8 mouse cellular contexts compared by ENCODE assay signal in the genomic region with DNA sequence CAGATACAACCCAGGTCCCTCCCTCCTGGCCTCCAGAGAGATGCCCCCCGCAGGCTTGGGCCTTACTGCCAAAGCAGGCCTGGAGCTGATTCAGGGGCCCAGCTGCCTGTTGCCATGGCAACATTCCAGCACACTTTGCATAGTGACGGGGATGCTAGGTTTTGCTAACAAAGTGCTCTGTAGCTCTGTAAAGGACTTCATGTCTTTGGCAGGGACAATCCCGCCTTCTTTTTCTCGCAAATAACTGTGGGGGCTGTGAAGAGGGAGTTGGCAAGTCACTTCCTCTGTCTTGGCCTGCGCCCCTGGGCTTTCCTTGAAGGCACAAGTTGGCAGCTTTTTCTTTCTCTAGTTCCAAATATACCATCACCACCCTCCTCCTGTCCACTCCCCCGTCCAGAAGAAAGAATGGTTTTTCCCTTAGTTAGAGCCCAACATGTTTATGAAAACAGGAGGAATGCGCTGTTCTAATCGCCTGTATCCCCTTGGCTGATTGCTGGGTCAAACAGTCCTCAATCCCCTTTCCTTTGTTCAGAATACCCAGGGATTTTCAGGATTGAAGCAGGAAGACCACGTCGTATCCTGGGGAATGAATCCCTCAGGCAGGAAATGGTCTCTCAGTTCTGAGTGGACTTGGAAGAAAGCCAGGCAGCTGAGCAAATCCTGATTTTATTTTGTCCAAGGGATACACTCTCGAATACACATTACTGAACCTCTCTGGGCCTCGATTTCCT.
A peak's percentile ranks its signal among the peaks of the same experiment; 100 is the strongest.
DNase-seq lines count a peak whose midpoint lies in the region; ATAC-seq lines count a peak whose summit lies in the region.

No protein-coding gene starts in this region.

- no peaks in the 10 kb centered on the region for H3K36me3 ChIP-seq in forebrain, embryonic 13.5 days (ENCODE audit: poor library complexity, severe bottlenecking)
- H3K36me3 ChIP-seq in stomach, embryonic 15.5 days, result no peaks in the 10 kb centered on the region

- peaks cover 17% of the 10 kb centered on the region; the same call in 1 of the 2 replicates for H3K27me3 ChIP-seq in forebrain, embryonic 13.5 days
- 0 out of 2 replicates have a peak, but pooled peaks cover 3% of the 10 kb centered on the region for H3K27me3 ChIP-seq in stomach, embryonic 15.5 days (replicated peaks)

- no peak overlapping the region for H3K4me3 ChIP-seq in forebrain, embryonic 13.5 days
- no peak overlapping the region for H3K4me3 ChIP-seq in stomach, embryonic 15.5 days (replicated peaks)

- 23% methylated on average over 12 of the region's 12 CpGs for WGBS in forebrain, embryonic 13.5 days
- 30% methylated on average over 12 of the region's 12 CpGs for WGBS in stomach, embryonic 15.5 days

- intact Hi-C loops in heart, postnatal 10 days (cut with DNase I), result no loop called here

- peak; percentile 37 for DNase-seq in ovary, adult 18-20 months (ENCODE audit: low spot score)
- no peak for DNase-seq in ovary, postnatal 10 days (ENCODE audit: low spot score)
- peak; percentile 39 to 57 for DNase-seq in heart, postnatal 10 days
- DNase-seq in layer of hippocampus, postnatal 10 days (ENCODE audit: low spot score in 2 of 2), result peak; percentile 62 to 70
- DNase-seq in mesoderm, embryonic 11.5 days (ENCODE audit: low read depth, low spot score), result peak; percentile 61
- no peak for DNase-seq in spleen, postnatal 14 days (ENCODE audit: low spot score in 2 of 2)

- peak overlapping the region; percentile 21; the same call in 1 of the 2 replicates for H3K4me2 ChIP-seq in forebrain, embryonic 13.5 days
- no peak overlapping the region for H3K4me2 ChIP-seq in stomach, embryonic 15.5 days

- no peak overlapping the region for H3K9ac ChIP-seq in forebrain, embryonic 13.5 days
- no peak overlapping the region for H3K9ac ChIP-seq in stomach, embryonic 15.5 days

- peak; percentile 92 for ATAC-seq in forebrain, embryonic 13.5 days
- ATAC-seq in stomach, embryonic 15.5 days (ENCODE audit: insufficient read depth, low FRiP score, low read depth), result no peak; the same call in 1 of the 2 replicates

- peaks cover 10% of the 10 kb centered on the region; the same call in 1 of the 2 replicates for H3K4me1 ChIP-seq in forebrain, embryonic 13.5 days
- no peaks in the 10 kb centered on the region for H3K4me1 ChIP-seq in stomach, embryonic 15.5 days

- peak overlapping the region; percentile 77 for H3K27ac ChIP-seq in forebrain, embryonic 13.5 days
- peak overlapping the region; percentile 57 for H3K27ac ChIP-seq in stomach, embryonic 15.5 days

- H3K9me3 ChIP-seq in forebrain, embryonic 13.5 days (replicated peaks), result no peaks in the 10 kb centered on the region
- H3K9me3 ChIP-seq in stomach, embryonic 15.5 days, result no peaks in the 10 kb centered on the region

Comparison
In these comparisons a context has a peak if more than half of its experiments do, and no peak if none do; other contexts are left out.
1. DNase-seq: peak in ovary, adult 18-20 months (single experiment), heart, postnatal 10 days (2 of 2), layer of hippocampus, postnatal 10 days (2 of 2) and mesoderm, embryonic 11.5 days (single experiment); none in ovary, postnatal 10 days (single experiment) and spleen, postnatal 14 days (0 of 2).